Mouse (Mus musculus) lung, postnatal 36 days (tissue): ENCODE measurements around the gene 1700001C19Rik.
A peak's percentile ranks its signal among the peaks of the same experiment; 100 is the strongest.
"Not testable (repeated sequence)": the region's sequence is repeated elsewhere in the genome, so short reads cannot be mapped to it uniquely, and the experiment has no call there.

Experiments used
- DNase-seq: peaks from one replicate; pipeline ENCODE4 v3.0.0; 2022; ENCODE audit warnings: mixed read lengths

The 1700001C19Rik gene

GRCm38 (mm10) chr17:47428831-47429304, 8.3 kb downstream of the 1700001C19Rik start:
- peak; percentile 79 for DNase-seq

GRCm38 (mm10) chr17:47427316-47427715, 9.9 kb downstream of the 1700001C19Rik start:
- no peak for DNase-seq

- no peak for DNase-seq
Measured at GRCm38 (mm10) chr17:47424186-47424585, 13.0 kb downstream of the 1700001C19Rik start.

- DNase-seq = not testable (repeated sequence)
Measured at GRCm38 (mm10) chr17:47422616-47423015, 14.6 kb downstream of the 1700001C19Rik start.

- DNase-seq = no peak
Measured at GRCm38 (mm10) chr17:47421566-47421965, 15.6 kb downstream of the 1700001C19Rik start.

GRCm38 (mm10) chr17:47420195-47420594, 17.0 kb downstream of the 1700001C19Rik start:
- DNase-seq = no peak

- not testable (repeated sequence) for DNase-seq
Measured at GRCm38 (mm10) chr17:47409897-47410861, 27.0 kb downstream of the 1700001C19Rik start.

- DNase-seq = peak; percentile 82
Measured at GRCm38 (mm10) chr17:47408558-47408898, 28.6 kb downstream of the 1700001C19Rik start.

- no peak for DNase-seq
Measured at GRCm38 (mm10) chr17:47407717-47408557, 29.2 kb downstream of the 1700001C19Rik start.

- no peak for DNase-seq
Measured at GRCm38 (mm10) chr17:47400451-47400850, 36.7 kb downstream of the 1700001C19Rik start, which contains the start of gene Guca1a. Guca1a (minus strand) TSS chr17:47400584.

GRCm38 (mm10) chr17:47399091-47399490, 38.1 kb downstream of the 1700001C19Rik start:
- no peak for DNase-seq

- peak; percentile 71 for DNase-seq
Measured at GRCm38 (mm10) chr17:47395376-47395913, 41.7 kb downstream of the 1700001C19Rik start.

- DNase-seq = peak; percentile 27
Measured at GRCm38 (mm10) chr17:47394223-47394869, 42.8 kb downstream of the 1700001C19Rik start.

- peak; percentile 74 for DNase-seq
Measured at GRCm38 (mm10) chr17:47386649-47387048, 50.5 kb downstream of the 1700001C19Rik start.

- no peak for DNase-seq
Measured at GRCm38 (mm10) chr17:47385145-47385544, 52.0 kb downstream of the 1700001C19Rik start, which contains the start of gene Guca1b. Guca1b (plus strand) TSS chr17:47385393.

GRCm38 (mm10) chr17:47384064-47384463, 53.1 kb downstream of the 1700001C19Rik start:
- DNase-seq = no peak

- DNase-seq = no peak
Measured at GRCm38 (mm10) chr17:47383266-47383665, 53.9 kb downstream of the 1700001C19Rik start.

- no peak for DNase-seq
Measured at GRCm38 (mm10) chr17:47381917-47382316, 55.3 kb downstream of the 1700001C19Rik start.

- no peak for DNase-seq
Measured at GRCm38 (mm10) chr17:47378133-47378532, 59.0 kb downstream of the 1700001C19Rik start.

- no peak for DNase-seq
Measured at GRCm38 (mm10) chr17:47376779-47377280, 60.3 kb downstream of the 1700001C19Rik start.

GRCm38 (mm10) chr17:47373991-47374390, 63.2 kb downstream of the 1700001C19Rik start:
- no peak for DNase-seq

GRCm38 (mm10) chr17:47371451-47371850, 65.7 kb downstream of the 1700001C19Rik start:
- DNase-seq = peak; percentile 83
